Mouse (Mus musculus): Measurements from ENCODE around the gene Macf1.
A peak's percentile ranks its signal among the peaks of the same experiment; 100 is the strongest.

The Macf1 gene

DNA sequence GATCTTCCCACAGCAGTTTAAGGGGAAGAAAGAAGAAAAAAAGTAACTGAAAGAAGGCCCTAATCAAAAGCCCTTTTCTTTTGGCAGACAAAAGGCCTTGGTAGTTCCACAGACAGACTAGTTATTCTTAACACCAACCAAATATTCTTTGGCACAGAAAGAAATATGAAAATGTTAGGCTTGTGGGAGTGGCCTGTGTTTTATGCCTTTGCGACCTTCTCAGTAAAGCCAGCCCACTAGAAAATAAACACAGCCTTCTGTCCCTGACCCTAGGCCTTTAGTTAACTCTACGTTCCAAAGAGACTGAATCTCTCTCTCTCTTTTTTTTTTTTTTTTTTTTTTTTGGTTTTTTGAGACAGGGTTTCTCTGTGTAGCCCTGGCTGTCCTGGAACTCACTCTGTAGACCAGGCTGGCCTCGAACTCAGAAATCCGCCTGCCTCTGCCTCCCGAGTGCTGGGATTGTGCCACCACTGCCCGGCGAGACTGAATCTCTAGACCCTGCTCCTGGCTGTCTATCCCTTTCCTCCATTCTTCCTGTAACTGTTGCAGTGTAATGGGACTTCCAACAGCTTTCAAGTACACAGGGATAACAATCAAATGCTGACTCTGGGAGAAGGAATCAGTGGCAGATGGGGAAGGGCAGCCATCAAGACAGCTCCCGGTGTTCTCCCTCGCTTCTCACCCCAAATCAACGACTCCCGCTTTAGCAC is 85.5 kb downstream of the Macf1 start:
- no peak for DNase-seq (ENCODE audit: extremely low read depth, low read depth, low spot score)

DNA sequence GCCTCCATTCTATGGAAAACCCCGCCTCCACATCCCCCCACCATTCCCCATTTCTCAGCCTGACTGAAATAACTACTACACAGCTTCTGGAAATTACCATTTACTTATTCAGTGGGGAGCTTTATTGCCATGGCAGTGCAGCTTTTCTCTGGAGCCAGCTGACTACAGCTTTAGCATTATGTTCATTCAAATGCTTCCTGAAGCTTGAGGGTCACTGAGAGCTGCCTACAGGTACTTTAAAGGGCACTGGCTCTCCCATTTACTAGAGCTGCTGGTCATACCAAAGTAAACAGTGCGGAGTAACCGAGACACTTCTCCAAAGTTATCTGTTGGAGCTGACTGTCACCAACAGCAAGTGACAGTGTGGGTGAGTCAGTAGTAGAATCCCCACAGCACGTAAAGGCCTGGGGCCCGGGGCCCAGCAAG is 89.8 kb downstream of the Macf1 start:
- no peak for DNase-seq (ENCODE audit: extremely low read depth, low read depth, low spot score)

GRCm38 (mm10) chr4:123593664-123594063 is 90.5 kb downstream of the Macf1 start:
- no peak for DNase-seq (ENCODE audit: extremely low read depth, low read depth, low spot score)

DNA sequence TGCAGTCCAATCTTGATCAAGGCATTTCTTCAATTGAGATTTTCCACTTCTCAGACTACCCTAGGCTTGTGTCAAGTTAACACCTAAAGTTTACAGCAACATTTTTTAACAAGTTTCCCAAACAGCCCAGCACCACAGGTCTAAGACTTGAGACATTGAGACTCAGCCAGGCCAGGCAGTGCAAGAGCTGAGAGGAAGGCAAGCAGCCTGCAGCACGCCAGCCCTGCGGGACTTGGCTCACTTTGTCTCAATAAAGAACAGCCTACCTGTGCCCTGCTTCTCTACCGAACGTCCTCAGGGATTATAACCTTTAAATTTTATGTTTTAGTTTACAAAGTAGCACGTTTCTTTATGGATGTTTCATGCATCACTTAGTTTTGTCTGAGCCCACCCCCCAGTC is 92.1 kb downstream of the Macf1 start:
- DNase-seq (ENCODE audit: extremely low read depth, low read depth, low spot score): no peak

DNA sequence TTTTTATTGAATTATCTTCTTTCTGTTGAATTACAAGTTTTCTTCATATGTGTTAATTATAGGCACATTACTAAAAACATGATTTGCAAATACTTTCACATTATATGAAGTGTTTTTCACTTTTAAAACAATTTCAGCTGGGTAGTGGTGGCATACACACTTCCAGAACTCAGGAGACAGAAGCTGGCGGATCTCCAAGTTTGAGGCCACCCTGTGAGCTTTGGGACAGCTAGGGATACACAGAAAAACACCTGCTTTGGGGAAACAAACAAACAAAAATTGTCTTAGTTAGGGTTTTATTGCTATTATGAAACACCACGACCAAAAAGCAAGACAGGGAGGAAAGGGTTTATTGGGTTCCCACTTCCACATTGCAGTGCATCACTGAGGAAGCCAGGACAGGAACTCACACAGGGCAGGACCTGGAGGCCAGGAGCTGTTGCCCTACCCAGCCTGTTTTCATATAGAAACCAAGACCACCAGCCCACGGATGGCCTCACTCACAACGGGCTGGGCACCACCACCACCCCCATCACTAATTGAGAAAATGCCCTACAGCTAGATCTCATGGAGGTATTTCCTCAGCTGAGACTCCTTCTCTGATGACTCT is 93.0 kb downstream of the Macf1 start:
- DNase-seq (ENCODE audit: extremely low read depth, low read depth, low spot score): no peak

- DNase-seq (ENCODE audit: extremely low read depth, low read depth, low spot score): no peak
Observed at GRCm38 (mm10) chr4:123589496-123589895, 94.7 kb downstream of the Macf1 start.

DNA sequence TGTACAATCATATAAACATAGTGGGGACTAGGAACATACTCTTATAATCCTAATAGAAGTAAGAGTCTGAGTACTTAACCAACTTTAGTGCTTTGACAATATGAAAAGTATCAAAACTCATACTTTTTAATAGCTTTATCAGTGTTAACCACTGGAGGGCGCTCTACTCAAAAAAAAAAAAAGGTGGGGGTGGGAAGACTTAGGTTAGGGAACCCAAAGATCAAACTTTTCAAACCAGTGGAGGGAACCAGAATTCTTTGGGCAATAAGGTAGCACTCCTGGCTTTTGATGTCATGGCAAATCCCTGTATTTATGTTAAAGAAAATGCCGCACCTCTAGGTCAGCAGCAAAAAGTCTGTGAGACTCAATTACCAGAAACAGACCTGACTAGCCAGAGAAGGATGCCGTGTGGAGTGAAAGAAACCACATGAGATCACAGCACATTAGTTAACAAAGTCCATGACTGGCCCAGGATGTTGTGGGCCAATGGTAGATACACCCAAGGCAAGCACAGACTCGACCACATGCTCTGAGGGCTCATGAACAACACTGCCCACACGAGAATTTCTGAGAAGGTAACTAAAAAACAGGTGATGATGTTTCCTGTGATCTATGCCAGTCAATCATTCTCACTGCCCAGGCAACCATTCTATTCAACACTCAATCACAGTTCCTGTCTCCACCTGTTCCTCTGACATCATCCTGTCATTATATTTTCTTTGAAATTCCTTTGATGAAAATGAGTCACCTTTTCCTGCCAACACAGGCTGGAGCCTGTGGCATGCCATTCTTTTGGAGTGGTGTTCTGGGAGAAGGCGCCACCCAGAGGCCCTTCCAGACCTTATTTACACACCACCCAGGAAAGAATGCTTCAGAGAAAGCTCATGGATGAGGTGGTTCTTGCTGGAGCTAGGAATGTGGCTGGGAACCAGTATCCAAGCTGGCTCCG is 95.5 kb downstream of the Macf1 start:
- DNase-seq (ENCODE audit: extremely low read depth, low read depth, low spot score): peak; percentile 49

GRCm38 (mm10) chr4:123587616-123588015 is 96.5 kb downstream of the Macf1 start:
- no peak for DNase-seq (ENCODE audit: extremely low read depth, low read depth, low spot score)

DNA sequence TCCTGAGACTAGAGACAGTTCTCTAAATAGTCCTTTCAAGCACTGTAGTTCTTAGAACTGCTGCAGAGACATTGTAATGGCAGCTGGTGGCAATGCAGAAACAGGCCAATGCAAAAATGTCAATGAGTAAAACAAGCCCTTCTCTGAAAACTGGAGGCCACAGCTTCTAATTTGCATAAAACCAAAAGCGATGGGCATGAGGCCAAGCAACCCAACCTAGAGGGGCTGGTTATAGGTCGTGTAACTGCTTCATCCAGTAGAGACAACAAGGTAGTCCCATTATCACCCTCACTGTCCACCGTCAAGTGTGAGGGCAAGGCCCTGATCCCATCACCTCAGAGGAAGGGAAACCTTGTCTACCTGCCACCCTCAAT is 99.5 kb downstream of the Macf1 start:
- no peak for DNase-seq (ENCODE audit: extremely low read depth, low read depth, low spot score)

DNA sequence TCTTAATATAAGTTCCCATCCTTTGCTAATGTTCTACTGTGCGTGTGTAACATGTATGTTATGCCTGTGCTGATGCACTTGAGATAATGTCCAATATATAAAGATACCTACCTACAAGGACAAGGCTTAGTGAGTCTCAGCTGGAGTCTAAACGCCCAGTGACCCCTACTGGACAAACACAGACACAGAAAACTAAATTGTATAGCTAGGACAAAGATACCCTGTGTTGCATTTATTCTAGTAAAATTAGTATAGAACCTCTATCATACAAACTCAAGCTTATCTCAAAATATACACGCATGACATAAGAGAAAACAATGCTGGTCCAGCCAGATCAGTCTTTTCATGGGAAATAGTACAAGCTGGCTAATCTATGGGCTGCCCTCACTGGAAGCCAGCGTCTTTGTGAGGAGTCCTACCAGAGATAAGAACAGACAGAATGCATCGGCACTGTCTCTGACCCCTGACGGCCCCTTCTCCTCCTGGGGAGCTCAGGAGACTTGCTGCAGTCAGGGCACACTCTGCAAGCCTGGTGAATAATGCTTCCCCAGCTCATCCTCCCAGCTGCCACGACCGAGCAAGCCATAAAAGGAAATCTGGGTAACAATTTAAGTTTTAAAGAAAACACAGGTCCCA is 100.0 kb downstream of the Macf1 start:
- DNase-seq (ENCODE audit: extremely low read depth, low read depth, low spot score): no peak

- no peak for DNase-seq (ENCODE audit: extremely low read depth, low read depth, low spot score)
Observed at GRCm38 (mm10) chr4:123577469-123578088, 106.6 kb downstream of the Macf1 start.

DNA sequence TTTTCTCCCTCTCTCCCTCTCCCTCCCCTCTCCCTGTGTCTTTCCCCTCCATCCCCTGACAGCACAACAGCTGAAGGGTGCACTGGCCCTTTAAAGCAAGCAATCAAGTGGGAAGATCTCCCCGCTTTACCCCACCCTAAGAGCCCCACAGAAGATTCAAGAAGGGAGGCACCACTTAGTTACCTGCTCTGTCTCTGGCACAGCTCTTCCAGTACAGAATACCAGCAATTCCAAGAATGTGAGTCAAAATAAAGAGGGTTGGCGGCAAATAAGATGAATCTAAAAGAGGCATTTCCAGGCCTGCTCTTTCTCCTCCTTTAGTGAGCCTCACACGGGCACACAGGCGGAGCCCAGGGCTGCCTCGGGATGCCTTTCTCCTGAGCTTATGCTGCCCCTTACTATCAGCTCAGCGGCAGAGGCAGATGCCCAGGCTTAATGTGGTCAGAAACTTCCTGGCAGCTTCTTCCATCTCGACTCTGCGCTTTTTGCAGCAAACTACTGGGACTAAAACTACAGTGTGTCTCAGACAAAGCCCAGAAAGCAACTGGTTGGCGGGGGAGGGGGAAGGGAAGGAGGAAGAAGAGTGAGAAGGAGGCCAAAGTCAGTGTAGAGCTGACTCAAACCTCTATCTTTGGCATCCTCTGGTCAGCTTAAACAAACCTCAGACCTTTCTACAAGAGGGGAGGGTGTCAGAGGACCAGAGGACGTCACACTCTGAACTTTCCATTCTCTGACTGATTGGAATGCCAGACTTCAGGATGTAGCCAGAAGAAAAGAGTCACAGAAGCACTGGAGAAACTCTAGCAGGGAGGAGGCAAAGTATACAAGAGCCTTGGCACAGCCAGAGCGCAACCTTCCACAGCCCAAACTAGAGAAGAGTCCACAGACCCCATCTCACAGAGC is 111.5 kb downstream of the Macf1 start:
- DNase-seq (ENCODE audit: extremely low read depth, low read depth, low spot score): no peak

DNA sequence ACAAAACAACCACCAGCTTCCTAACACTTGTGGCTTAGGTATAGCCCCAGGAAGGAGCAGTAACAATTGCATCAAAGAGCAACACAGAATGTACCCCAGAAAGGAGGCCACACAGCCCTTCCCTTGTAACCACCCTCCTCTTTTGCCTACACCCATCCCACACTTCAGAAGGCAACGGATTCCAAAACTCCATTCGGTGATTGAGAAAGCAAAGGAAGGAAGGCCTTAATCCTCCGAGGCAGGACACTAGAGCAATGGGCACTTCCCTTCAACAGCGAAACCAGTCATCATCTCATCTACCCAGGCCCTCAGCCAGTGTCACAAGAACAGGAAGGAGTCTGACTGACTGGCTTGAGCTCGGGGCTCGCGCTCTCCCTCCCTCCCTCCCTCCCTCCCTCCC is 112.3 kb downstream of the Macf1 start:
- DNase-seq (ENCODE audit: extremely low read depth, low read depth, low spot score): no peak

GRCm38 (mm10) chr4:123565291-123565861 is 118.8 kb downstream of the Macf1 start:
- DNase-seq (ENCODE audit: extremely low read depth, low read depth, low spot score): no peak

DNA sequence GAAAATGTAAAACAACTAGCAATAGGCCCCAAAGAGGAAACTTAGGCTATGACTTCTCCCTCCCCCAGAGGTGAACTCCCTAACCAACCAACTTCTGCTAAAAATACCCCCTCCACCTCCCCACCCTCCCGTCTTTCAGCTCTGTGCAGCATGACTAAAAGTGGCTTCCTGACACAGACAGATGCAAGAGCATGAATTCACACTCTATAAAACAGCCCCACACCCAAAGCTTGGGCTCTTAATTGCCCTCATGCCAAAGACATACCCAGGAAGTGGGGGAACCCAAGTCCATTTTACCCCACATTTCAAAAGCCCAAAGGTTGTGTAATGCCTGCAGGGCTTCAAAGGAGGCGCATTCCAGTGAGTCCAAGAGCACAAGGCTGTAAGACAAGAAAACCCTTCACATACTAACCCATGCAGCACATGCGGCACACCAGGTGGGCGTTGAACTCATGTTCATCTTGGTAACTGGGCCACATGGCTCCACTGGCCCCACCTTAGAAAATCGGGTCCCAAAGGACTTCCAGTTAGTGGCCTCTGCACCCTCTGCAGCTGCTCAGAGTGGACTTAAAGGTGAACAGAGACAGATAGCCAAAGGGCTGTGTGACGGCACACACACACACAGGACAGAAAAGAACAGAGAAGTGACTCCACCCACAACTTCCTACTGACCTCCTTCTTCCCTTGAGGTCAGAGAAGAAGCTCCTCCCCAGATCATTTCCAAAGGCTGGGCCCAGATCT is 119.9 kb downstream of the Macf1 start:
- peak; percentile 77 for DNase-seq (ENCODE audit: extremely low read depth, low read depth, low spot score)

GRCm38 (mm10) chr4:123562177-123562815 is 121.9 kb downstream of the Macf1 start:
- DNase-seq (ENCODE audit: extremely low read depth, low read depth, low spot score): no peak

DNA sequence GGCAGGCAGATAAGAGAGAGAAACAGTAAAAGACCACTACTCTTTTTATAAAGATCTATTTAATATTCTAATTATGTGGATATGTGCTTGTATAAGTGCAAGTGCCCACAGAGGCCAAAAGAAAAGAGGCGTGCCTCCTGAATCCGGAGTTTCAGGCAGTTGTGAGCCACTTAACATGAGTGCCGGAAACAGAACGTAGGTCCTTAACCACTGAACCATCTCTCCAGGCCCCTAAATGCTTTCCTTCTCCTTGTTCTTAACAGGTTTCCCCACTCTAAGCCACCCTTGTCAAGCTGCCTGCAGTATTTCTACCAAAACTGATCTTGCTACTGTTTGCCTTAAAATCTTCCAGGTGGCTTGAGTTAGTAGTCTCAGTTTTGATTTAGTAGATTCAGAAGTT is 123.3 kb downstream of the Macf1 start:
- no peak for DNase-seq (ENCODE audit: extremely low read depth, low read depth, low spot score)

- DNase-seq (ENCODE audit: extremely low read depth, low read depth, low spot score): no peak
Observed at GRCm38 (mm10) chr4:123558496-123558895, 125.7 kb downstream of the Macf1 start.

Measured in fat pad, adult 2 months (tissue).